Mouse (Mus musculus): ENCODE measurements around the gene Vmp1.

Gene Vmp1

DNA sequence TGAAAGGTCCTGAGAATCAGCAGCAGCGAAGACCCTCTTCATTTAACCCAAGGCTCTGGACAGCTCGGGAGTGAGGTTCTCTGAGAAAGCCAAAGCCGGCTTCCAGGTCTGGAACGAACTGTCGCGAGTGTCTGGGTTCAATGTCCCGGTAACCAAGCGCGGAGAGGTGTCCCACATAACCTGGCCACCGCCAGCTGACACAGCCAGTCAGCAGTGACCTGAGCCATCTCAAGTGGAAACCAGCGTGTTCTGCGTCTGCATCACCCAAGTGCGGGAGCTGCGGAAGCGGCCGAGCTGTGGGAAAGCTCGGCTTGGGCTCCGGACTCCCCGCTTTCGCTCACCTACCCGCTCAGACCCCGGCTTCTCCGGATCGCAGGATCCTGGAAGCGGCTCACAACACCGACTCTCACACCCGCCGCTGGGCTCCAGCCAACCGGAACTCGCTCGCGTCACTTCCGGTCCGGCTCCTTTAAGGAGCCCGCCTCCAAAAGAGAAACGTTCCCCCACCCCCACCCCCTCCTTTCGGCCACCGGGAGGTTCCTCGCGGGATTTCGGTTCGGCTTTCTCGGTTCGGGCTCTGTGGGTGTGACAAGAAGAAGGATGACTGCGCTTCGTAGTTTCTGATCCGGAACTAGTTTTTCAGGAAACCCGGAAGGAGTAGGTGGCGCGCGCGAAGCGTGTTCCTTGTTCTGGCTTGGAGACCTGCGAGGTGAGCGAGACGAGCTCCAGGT, at the start of gene Vmp1, which contains the start of gene Ptrh2:
Gene Vmp1, minus strand, starts transcription at position 442 of the 731 bp plus-strand sequence.
Gene Ptrh2, plus strand, starts transcription at position 591 of the 731 bp plus-strand sequence.
- in situ Hi-C loops (cut with MboI), result no loop called here

DNA sequence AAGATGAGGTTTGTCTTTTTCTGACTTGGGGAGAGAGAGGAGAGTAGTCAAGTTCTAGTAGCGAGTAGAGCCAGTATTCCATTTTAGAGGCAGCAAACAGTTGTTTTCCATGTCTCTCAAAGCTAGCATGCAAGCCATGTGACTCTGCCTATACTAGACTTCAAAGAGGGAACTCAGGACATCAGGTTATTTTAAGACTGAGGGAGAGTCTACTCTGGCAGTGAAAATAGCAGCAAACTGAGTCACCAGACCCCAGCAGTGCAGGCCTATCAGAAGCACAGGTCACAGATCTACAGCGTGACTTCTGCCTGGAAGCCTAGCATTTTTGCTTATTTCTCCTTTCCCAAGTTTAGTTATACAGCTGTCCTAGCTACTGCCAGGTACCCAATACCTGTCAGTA, 47.8 kb upstream of the Vmp1 start:
- in situ Hi-C loops (cut with MboI), result no loop called here

DNA sequence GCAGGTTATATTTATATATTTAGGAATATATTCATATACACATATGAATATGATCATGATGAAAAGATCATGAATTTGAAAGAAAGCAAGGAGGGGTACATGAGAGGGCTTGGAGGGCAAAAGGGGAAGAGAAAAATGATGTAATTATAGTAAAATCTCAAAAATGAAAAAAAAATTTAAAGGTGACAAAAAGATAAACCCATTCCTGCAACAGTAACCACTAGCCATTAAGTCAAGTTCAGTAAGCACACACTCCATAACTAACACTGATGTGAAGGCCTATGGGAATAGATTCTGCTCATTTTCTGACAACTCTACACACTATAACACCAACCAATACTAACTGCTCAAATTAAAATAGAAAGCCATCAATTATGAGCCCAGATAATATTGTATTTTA, 42.0 kb upstream of the Vmp1 start:
- in situ Hi-C loops (cut with MboI), result no loop called here

DNA sequence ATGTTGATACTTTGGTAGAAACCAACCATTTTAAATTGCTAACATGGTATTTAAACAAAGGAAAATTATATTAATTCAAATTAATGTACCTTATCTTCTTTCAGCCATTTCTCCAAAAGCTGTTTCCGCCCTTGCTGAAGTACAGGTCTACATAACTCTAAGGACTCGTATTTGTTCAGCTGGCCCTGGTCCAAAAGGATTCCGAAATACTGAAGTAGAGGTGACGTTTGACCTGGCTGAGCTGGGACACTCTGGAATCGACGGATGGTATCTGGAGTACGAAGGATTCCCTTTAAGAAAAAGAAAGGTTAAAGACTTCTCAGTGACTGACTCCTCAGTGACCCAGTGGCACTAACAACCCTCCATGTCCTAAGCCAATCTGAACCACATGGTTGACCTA, 41.3 kb upstream of the Vmp1 start:
- in situ Hi-C loops (cut with MboI), result no loop called here

DNA sequence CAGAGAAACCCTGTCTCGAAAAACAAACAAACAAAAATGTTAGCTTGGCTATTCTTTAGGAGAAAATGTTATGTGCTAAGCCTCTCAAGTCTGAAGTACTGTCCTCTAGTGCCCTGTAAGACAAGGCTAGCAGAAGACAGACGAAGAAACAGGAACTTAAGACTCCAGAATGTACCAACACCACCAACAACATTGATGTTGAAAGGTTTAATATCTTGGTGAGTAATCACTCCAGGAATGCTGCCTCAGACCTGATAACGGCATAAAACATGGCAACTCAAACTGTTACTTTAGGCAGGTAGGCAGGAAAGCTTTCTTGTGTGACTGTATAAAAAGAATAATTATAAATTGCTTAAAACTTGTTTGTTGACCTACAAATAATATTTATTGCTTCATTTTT, 40.4 kb upstream of the Vmp1 start:
- in situ Hi-C loops (cut with MboI), result no loop called here

DNA sequence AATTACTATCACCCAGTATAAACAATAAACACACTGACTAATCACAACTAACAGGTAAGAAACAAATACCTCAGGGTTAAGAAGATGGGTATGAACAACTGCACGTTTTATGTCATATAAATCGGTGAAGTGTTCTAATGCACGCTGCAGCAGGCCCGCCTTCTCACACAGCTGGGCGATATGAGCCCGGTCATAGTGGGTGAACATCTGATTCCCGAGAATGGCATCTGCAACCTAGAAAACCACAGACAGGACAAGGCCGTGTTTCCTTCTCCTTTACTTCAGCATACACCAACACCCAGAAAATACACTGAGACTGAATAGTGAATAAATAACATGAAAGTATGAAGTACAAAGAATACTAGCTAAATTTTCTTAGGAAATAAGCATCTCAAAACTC, 35.8 kb upstream of the Vmp1 start:
- in situ Hi-C loops (cut with MboI), result no loop called here

DNA sequence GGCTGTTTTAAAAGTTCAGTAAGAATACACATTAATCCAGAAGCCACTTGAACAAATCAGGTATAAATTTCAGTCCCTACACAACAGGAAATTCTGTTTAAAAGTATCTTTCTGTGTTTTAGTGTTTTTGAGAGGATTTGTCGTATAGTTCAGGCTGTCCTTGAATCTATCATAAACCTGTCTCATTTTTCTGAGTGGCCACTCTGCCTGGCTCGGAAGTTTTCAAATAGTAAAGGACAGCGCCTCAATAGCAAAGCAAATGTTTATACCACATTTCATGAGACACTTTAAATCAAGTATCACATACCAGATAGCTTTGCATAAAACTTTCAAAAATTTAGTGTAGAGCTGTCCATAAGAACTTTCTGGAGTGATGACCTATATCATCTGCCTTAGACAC, 34.7 kb upstream of the Vmp1 start:
- in situ Hi-C loops (cut with MboI), result no loop called here

DNA sequence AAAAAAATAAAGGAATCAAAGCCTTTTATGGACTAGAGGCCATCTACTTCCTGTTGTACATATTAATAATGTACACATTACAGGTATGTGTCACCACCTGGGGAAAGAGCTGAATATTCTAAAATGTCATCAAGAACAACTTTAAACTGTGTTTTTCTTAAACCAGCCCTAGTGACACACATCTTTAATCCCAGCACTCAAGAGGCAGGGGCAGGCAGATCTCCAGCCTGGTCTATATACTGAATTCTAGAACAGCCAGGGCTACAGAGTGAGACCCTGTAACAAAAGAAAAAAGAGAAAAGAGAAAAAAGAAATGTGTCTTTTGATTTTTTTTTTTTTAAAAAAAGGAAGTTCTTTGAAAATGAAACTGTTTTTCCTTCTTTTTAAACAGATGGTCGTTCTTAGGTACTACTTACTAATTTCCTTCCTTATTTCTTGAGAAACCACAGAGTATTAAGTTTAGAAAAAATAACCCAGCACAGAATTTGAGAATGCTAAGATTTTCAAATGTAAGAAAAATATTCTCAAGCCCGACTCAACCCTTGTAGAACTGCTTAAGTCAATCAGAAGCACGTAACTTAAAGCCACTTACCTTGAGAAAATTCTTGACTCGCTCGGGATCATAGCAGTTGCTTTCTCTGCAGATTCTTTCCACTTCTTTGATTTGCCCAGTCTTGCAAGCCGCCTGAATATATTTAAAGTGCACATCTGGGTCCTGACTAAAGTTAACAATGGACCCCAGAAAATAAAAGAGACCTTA, 33.9 kb upstream of the Vmp1 start:
- in situ Hi-C loops (cut with MboI), result no loop called here

DNA sequence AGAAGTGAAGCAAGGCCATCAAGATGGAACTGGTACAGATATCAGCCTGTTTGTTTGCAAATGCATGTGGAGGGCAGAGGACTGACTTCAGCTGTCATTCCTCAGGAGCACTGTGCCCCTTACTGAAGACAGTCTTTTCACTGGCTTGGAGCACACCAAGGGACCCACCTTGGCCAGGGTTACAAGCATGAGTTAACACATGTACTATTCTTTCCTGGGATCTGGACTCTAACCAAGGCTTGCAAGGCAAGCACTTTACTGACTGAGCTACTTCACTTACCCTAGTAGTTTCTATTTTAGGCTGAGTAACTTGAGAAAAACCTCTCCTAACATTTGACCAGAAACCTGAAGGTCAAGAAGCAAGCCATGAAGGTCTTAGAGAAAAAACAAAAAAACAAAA, 31.0 kb upstream of the Vmp1 start:
- in situ Hi-C loops (cut with MboI), result no loop called here

DNA sequence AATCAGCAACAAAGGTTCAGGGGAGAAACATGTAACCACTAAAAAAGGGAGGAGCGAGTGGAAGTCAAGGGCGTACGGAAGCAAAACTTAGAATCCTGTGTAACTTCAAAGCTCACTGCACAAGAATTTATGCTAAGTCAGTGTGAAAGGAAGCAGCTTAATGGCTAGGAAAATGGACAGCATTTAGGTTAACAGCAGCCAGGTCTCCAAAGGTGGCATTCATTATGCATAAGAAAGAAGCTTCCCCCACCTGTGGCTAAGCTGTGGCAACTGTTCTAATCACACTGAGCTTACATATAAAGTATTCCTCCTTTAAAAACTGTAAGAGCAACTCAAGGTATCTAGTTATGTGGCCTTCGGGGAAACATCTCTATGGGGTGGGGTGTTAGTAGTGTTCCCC, 17.5 kb upstream of the Vmp1 start:
- in situ Hi-C loops (cut with MboI), result no loop called here

DNA sequence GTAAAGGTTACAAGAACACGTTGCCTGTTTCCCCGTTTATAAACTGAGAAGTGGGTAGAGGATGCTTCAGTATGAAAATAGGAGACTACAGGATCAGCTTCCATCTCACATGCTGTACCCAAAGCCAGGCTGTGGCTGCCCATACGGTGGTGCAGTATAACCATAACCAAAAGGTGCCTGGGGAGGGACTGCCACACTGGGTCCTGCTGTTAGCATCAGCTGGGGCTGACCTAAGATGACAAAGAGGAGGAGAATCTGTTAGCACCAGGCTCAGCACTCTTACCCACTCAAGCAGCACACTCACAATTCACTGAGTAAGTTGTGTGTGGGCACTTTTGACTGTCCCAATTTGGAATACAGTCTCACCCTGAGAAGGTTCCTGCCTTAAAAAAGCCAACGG, 11.8 kb upstream of the Vmp1 start:
- in situ Hi-C loops (cut with MboI), result no loop called here

DNA sequence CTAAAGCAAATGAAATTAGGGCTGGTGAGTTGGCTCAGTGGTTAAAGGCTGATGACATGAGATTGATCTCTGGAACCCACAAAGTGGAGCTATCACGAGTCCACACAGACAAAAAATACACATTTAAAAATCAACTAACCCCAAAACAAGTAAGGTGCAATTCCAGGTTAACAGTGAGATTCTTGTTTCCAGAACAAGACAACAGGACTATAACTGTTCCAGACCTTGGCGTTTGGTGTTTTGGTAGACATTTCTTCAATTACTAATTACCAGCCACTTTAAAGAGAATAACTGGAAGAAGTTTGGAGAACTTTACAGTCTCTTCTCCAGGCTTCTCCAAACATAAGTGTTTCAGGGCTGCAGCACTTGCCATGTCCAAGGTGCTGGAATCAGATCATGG, 8.9 kb upstream of the Vmp1 start:
- in situ Hi-C loops (cut with MboI), result no loop called here

DNA sequence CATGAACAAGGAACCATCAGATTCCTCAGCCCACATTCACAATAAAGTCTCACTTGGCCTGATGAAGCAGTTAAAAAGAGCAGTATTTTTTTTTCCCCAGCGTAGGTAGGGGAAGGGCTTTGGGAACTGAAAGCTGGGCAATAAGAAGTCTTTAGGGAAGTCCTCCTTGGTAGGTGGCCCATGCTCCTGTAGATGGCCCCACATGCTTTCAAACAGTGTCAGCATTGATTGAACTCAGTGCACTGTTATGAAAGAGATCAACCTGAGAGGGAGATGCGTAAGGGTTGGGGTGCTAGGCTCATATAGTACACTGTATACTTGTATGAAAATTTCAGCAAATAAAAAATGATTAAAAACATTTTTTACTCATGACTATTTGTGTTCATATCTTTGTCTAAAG, 8.3 kb upstream of the Vmp1 start:
- in situ Hi-C loops (cut with MboI), result no loop called here

DNA sequence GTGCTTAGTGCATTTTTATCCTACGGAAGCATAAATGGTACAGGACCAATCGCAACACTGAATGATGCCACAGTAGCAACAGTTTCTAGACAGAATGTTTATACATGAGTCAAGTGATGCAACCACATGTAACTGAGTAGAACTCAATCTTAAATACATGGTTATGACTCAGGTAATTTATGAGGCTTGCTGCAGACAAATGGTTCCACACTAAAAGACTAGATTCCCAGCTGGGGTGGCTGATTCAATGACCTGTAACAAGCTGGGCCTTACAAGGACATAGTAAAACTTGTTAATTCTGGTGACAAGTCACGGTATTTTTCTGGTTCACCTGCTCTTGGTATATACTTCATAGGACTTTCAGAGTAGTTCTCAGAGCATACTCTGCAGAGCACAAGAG, 7.8 kb upstream of the Vmp1 start:
- in situ Hi-C loops (cut with MboI), result no loop called here

DNA sequence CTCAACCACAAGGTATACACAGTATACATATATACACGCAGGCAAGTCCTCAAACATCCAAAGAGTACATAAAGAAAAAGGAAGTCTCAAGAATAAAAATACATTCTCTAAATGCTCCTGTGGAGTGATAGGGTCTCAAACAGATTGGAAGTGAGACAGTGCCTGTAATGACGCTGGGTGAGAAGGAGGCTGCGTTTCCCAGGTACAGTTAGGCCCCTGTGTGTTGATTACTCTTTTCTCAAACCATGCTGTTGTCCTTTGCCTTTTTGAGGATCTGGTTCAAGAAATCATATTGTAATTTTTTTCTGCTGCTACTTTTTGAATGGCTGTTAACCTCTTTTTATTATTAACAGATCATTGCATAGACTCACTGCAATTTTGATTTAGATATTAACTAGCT, 6.7 kb upstream of the Vmp1 start:
- in situ Hi-C loops (cut with MboI), result no loop called here

DNA sequence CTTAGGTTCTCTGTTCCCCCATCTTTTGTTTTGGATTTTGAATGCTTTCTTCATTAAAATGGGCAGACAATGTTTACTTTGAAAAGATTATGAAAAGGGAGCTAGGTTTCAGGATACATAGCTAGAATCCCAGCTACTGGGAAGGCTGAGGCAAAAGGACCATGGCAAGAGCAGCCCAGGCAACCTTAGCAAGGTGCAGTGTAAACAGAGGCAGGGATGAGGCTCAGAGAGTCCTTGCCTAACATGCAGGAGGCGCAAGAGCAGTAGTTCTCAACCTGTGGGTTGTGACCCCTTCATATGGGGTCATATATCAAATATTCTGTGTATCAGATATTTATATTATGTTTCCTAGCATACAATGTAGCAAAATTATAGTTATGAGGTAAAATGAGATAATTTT, 1.7 kb upstream of the Vmp1 start:
- in situ Hi-C loops (cut with MboI), result no loop called here

DNA sequence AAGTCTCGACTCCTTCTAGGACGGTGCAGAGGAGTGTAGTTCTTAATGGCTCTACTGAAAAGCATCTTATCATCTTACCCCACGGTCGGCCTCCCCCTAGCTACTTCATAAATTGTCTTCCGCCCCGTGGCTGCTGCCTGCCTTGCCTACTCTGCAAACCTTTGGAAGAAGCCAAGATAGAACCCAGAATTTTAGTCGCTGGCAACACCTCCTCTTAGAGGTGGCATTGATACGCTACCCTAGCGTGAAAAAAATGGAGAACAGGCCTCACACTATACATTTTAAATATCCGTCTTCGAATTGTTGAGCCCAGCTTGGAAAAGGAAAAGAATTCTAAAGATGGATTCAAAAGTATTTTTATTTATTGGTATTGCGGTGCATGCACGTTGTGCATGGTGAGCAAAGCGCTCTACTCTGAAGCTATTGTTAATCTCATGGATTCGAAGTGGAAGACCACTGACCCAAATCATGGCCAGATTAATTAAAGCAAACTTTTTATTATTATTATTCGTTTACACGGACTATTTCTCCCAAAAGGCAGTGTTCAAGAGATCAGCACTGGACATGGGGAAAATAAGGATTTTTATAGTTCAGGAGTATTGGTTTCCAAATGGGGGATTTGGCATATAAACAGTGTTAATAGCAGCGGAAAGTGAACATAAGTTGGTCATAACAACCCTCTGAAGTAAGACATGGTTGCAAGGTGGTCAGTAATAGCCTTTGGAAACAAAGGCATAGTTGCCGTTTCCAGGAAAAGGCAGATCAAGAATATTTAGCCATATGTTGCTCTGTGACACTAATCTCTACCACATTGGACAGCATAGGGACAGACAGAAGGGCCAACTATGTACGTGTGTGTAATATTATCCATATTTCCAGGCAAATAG, 733 bp upstream of the Vmp1 start:
- in situ Hi-C loops (cut with MboI), result no loop called here

DNA sequence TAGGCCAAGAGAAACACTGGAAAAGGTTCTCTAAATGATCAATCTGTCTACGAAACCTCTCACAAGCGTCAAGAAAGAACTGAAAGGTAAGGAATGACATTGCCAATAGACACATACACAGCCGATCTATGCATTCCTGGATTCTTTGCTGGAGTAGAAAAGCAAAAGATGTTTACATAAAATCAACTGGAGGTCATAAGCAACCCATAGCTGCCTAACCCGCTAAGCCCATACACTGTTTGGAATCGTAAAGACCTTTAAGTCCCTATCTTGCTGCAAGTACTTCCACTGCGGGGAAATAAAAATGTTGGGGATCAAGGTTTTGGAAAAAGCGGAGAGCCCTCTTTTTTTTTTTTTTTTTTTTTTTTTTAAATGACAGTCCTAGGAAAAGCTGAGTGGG, 775 bp downstream of the Vmp1 start:
- in situ Hi-C loops (cut with MboI), result no loop called here

DNA sequence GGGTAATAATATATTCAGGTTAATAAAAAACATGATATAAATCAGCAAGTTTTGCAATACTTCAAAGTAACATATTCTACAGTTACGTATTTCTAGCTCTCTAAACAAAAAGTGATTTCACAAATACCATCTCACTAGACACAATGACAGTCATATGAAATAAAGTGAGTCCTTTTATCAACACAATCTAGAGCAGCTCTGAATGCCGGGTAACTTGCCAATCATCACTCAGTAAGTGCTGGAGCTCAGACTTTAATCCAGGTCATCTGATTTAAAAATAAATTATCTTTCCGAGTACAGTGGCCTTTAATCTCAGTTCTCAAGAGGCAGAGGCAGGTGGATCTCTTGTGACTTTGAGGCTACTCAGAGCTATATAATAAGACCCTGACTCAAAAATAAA, 2.2 kb downstream of the Vmp1 start:
- in situ Hi-C loops (cut with MboI), result no loop called here

DNA sequence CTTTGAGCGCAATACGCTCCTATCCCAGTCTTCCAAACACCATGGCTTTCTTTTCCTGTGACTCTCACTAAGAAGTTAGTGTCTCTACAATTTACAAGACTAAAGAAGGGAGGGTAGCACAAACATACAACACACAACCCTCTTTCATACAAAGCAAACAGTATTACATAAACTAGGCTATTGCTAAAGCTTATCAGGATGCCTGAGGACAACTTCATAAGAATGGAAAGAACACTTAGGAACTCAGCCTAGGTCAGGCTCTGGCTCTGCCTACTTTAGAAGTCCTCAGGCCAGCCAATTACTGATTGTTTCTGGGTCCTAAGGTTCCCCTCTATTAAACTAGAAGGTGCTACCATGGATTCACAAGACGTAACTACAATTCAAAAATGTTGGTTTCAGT, 2.9 kb downstream of the Vmp1 start:
- in situ Hi-C loops (cut with MboI), result no loop called here

DNA sequence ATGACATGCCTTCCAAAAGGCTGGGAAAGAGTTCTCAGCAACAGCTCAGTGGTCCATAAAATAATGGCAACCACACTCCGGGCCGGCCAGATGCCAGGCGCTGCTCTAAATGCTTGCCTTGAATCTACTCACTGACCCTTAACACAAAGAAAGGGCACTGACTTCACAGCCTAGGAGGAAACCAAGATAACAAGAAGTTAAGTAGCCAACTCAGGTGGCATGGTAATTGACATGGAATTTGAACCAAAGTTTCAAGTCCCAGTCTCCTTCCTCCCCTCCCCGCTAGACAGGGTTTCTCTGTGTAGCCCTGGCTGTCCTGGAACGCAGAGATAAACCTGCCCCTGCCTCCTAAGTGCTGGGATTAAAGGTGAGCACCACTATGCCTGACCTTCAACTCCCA, 4.7 kb downstream of the Vmp1 start:
- in situ Hi-C loops (cut with MboI), result no loop called here

DNA sequence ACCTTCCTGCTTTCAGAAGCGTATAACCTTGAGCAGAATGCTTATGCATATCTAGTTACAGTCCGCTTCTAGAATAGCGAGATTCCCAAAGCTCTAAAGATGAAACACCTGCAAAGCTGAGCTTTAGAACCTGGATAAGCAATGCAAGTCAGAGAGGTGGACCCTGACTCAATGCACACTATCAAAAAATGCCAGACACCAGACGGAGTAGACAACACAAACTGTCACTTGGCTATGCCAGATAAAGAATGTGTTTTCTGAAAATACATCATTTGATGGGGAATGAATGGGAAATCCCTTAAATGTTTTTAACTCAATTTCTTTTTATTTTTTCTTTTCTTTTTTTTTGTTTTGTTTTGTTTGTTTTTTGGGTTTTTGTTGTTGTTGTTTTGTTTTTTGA, 8.1 kb downstream of the Vmp1 start:
- in situ Hi-C loops (cut with MboI), result no loop called here

DNA sequence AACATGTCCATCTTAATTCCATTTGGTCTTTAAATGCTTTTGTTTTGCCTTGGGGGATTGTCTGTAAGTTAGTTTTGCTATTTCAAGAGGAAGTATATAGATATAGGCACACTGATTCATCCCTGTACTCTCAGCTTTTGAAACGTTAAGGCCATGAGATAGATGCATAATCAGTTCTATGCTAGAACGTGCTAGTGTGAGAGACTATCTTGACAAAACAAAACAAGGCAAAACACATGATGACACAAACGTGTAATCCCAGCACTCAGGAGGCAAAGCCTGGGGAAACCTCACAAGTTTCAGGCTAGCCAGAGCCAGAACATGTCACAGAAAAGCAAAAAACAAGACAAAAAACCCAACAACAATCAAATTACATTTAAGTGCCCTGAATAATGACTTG, 10.9 kb downstream of the Vmp1 start:
- in situ Hi-C loops (cut with MboI), result no loop called here

All from mature B cell (primary cell).